Mouse (Mus musculus): ENCODE results near the gene Slc2a4. TPM values are rescaled to one million over a fixed set of nuclear protein-coding genes. Genes with fewer than 3 reads are reported as not detected.

Slc2a4 gene
- polyA plus RNA-seq (2012; rRNA removed), result 121 and 139 TPM in 2 replicates

DNA sequence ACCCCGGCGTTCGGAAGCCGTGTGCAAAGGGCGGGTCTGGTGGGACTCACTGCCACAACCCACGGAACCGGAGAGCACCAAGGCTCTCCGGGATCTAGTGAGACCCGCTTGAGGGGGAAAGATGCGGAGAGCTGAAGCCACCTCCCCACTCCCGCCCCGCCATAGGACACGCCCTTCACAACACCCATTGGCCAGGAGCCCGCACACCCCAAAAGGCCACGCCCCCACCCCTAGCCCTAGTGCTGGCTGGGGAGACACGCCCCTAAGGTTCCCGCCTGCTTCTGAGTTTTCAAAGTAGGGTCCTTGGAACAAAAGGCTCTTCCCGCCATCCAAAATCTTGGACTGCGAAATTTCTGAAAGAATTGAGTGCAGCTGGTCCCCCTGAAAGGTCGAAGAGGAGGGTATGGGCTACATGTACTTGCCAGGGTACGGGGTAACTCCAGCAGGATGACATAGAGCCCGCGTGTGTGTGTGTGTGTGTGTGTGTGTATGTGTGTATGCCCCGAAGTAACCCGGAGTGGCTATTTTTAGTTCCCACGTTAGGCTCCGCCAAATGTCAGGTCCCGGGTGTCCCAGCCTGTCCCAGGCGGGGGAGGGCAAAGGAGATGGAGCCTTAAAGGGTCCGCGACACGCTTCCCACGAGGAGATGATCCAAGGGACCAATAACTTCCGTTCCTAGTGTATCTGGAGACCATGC, at the start of gene Slc2a4:
Gene Slc2a4 (minus strand): TSS at position 123 of the 697 bp plus-strand sequence.
- DNase-seq (ENCODE audit: low read depth), result no peak

DNA sequence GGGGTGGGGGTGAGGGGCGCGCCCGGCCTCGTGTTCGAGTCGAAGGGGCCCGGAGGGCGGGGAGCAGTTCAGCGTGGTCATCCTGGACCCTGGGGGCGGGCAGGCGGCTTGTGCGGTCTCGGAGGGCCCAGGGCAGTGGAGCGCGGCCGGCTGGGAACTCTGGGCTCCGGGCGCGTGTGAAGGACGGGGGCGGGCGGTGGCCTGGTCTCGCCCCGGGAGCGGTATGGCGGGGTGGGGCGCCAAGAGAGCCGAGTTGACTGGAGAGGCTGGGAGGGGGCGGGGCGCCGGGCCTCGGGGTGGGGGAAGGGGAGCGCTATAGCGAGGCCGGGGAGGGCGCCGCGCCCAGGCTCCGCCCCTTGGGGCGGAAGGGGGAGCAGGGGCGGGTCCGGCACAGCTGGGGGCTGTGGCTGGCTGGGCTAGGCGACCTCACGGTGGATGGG, 49.1 kb upstream of the Slc2a4 start:
- DNase-seq (ENCODE audit: low read depth), result no peak

GRCm38 (mm10) chr11:69996161-69997061, 48.4 kb upstream of the Slc2a4 start:
- no peak for DNase-seq (ENCODE audit: low read depth)

GRCm38 (mm10) chr11:69995391-69995960, 47.5 kb upstream of the Slc2a4 start, which contains the start of gene Phf23:
Phf23 (plus strand) TSS chr11:69995777.
- DNase-seq (ENCODE audit: low read depth), result peak; percentile 90

DNA sequence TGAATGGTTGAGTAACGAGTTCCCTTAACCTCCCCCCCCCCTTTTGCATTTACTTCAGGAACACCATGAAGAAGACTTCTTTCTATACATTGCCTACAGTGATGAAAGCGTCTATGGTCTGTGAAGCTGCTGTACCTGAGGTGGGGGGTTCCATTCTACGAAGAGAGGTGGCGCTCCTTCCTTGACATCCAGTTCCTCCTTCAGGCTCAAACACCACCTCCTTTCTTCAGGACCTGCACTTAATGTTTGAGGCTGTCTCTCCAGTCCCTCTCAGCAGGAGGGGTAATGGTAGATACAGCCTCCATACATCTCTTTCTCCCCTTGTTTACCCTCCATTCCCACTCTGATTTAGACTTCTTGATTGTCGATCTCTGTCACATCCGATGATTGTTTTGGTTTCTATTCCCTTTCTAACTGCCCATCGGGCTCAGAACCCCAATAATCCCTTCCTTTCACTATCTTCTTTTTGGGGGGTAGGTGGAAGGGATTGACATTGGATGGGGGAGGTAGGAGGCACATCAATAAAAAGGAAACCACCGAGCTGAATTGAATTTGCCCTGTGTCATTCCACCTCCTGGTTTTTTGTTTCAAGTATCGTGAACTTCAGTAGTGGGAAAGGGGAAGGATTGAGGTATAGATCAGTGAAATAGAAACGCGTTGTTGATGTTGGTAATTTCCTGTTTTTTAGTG, 46.6 kb upstream of the Slc2a4 start:
- no peak for DNase-seq (ENCODE audit: low read depth)

- DNase-seq (ENCODE audit: low read depth), result no peak
These were observed 44.9 kb upstream of the Slc2a4 start for GRCm38 (mm10) chr11:69992932-69993331.

GRCm38 (mm10) chr11:69992396-69992795, 44.4 kb upstream of the Slc2a4 start:
- DNase-seq (ENCODE audit: low read depth), result no peak

DNA sequence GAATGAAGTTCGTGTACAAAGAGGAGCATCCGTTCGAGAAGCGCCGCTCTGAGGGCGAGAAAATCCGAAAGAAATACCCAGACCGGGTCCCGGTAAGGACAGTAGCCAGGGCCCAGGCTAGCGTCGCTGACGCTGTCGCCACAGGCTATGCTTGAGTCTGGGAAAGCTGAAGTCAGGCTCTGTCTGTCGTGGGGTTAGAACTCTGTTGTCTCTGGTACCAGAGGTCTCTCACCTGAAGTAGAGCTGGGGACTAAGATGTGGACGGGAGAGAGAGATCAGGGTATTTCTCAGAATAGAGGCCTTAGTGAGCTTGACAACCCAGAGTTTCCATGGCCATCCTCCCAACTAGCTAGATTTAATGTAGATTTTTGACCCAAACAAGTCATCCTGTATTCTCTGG, 43.7 kb upstream of the Slc2a4 start:
- DNase-seq (ENCODE audit: low read depth), result no peak

GRCm38 (mm10) chr11:69990850-69991691, 43.1 kb upstream of the Slc2a4 start, which contains the start of gene Gabarap:
Gabarap (plus strand) TSS chr11:69991143.
- DNase-seq (ENCODE audit: low read depth), result peak; percentile 94

- DNase-seq (ENCODE audit: low read depth), result no peak
These were observed 42.0 kb upstream of the Slc2a4 start for GRCm38 (mm10) chr11:69989949-69990348.

GRCm38 (mm10) chr11:69984431-69984830, 36.4 kb upstream of the Slc2a4 start:
- no peak for DNase-seq (ENCODE audit: low read depth)

DNA sequence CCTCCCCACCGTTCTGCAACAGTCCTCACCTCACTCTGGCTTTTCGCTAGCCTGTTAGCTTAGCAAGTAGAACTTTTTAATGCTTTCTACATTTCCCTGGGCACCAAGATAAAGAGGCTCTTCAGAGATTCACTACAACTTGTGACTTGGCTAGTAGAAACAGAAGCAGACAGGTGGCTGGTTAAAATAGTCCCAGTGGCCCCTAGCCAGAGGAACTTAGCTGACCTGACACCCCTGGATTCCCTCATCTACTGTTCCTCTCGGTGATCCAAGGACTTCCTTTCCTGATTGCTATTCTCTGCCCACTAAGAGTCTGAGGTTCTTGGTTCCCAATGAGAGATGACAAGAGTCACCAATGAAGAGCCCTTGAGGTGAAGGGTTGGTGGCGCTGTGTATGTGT, 35.4 kb upstream of the Slc2a4 start:
- DNase-seq (ENCODE audit: low read depth), result no peak

- no peak for DNase-seq (ENCODE audit: low read depth)
These were observed 34.9 kb upstream of the Slc2a4 start for GRCm38 (mm10) chr11:69982877-69983276.

- no peak for DNase-seq (ENCODE audit: low read depth)
These were observed 34.2 kb upstream of the Slc2a4 start, which contains the start of gene Elp5 for GRCm38 (mm10) chr11:69982225-69982624. Elp5 (minus strand) TSS chr11:69982517.

DNA sequence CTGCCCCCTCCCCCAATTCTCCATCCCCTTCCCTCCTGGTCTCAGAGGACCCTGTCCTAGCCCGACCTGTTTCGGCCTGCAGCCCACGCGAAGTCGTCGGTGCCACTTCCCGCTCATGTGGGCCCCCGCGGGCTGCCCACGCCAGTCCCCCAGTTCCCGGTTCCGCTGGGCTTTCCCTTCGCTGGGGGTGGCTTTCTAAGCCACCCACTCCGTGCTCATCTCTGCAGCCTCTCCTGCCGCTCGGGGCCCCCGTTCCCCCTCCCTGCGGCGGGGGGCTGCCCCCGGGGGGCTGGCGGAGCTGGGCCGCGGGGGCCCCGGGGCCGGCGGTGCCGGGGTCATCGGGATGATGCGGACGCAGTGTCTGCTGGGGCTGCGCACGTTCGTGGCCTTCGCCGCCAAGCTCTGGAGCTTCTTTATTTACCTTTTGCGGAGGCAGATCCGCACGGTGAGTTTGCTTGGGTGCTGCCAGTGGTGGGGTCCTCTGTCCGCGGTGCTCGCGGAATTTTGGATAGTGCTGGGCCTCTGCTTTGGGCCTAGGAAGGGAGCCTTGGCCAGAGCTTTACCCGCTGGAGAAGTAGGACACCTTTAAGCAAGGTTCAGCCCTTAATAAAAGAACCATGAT, 33.3 kb upstream of the Slc2a4 start, which contains the start of gene Ctdnep1:
Gene Ctdnep1 (plus strand): TSS at position 16 of the 622 bp plus-strand sequence.
- DNase-seq (ENCODE audit: low read depth), result no peak

- peak; percentile 93 for DNase-seq (ENCODE audit: low read depth)
These were observed 32.5 kb upstream of the Slc2a4 start for GRCm38 (mm10) chr11:69980196-69981140.

DNA sequence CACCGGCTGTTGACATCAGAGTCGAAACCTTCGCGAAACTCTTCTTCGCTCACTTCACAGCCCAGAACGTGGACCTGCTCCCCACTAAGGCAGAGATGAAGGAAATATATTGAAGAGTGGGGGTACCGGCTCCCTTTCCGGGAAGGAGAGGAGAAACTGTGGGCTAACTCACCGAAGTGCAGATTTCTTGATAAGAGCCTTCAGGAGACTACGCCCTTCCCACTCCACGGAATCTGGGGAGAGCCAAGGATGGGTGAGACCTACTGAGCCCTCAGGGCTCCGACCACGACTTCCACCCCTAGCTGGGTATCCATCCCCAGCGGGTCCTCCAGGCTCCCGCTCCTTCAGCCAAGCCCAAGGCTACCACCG, 31.8 kb upstream of the Slc2a4 start:
- DNase-seq (ENCODE audit: low read depth), result no peak

GRCm38 (mm10) chr11:69976271-69976670, 28.3 kb upstream of the Slc2a4 start:
- DNase-seq (ENCODE audit: low read depth), result no peak

DNA sequence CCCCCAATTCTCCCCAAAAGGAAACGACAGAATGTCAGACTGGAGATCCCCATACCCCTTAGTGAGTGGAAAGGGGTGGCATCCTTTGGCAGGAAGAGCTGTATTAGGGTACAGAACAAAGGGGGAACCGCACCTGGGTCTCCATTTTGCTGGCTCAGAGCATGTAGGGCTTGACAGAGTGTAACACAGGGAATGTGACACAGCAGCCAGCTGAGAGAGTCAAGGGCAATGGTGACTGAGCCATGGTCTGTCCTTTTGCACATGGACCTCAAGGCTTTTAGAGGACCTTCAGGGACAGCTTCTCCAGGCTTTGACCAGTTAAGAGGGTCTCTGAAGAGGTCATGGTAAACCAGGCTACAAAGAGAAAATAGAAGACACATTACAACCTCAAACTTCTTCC, 26.9 kb upstream of the Slc2a4 start:
- DNase-seq (ENCODE audit: low read depth), result no peak

Data from gonadal fat pad, adult 2 months (tissue).